Mouse (Mus musculus) hindbrain, embryonic 11.5 days (tissue): ENCODE measurements around the gene Limk1. TPM values are rescaled to one million over a fixed set of nuclear protein-coding genes. Genes with fewer than 3 reads are reported as not detected.

Source experiments
- ATAC-seq: fragments of 200-750 bp; cut with Nextera tagmentation; 2 replicates; pipeline ENCODE4 v1.8.0; 2017; ENCODE audit warnings: mild to moderate bottlenecking, moderate TSS enrichment, moderate library complexity; ENCODE audit not compliant: low FRiP score
- DNase-seq: peaks from one replicate; pipeline ENCODE4 v3.0.0-alpha.2; 2015; ENCODE audit warnings: low spot score
- H3K27ac ChIP-seq: fragments of 300-500 bp; sonication (generic); 2 replicates; pipeline ENCODE4 v1.5.1; 2014; ENCODE audit warnings: mild to moderate bottlenecking, low read depth, low read length
- H3K27me3 ChIP-seq: fragments of 300-500 bp; sonication (generic); 2 replicates; pipeline ENCODE4 v1.6.1; 2014; ENCODE audit warnings: mild to moderate bottlenecking, low read length, moderate library complexity, mixed read lengths; ENCODE audit not compliant: control insufficient read depth, insufficient read depth
- H3K36me3 ChIP-seq: fragments of 300-500 bp; sonication (generic); 2 replicates; pipeline ENCODE4 v1.6.1; 2014; ENCODE audit warnings: mild to moderate bottlenecking, low read length, moderate library complexity, mixed read lengths; ENCODE audit not compliant: control insufficient read depth, insufficient read depth
- H3K4me1 ChIP-seq: fragments of 300-500 bp; sonication (generic); replicated peaks from 2 replicates; pipeline ENCODE4 v1.6.1; 2014; ENCODE audit warnings: low read length, mixed read lengths; ENCODE audit not compliant: control insufficient read depth, insufficient read depth
- H3K4me2 ChIP-seq: fragments of 300-500 bp; sonication (generic); replicated peaks from 2 replicates; pipeline ENCODE4 v1.6.1; 2014; ENCODE audit warnings: mild to moderate bottlenecking, low read depth, low read length
- H3K4me3 ChIP-seq: fragments of 300-500 bp; sonication (generic); 2 replicates; pipeline ENCODE4 v1.5.1; 2014; ENCODE audit warnings: low read depth, low read length
- H3K9ac ChIP-seq: fragments of 300-500 bp; sonication (generic); 2 replicates; pipeline ENCODE4 v1.6.1; 2014; ENCODE audit warnings: low read depth, low read length
- H3K9me3 ChIP-seq: fragments of 300-500 bp; sonication (generic); 2 replicates; pipeline ENCODE4 v1.6.1; 2016; ENCODE audit warnings: low read length; ENCODE audit not compliant: control insufficient read depth
- WGBS: fragments of 180-500 bp; shearing (Covaris S2); extraction: QIAGEN DNeasy Blood & Tissue Kit; methylation state at CpG from one replicate; pipeline ENCODE4 v1.1.7; 2014; 5-methylcytosine and 5-hydroxymethylcytosine counted together
- polyA plus RNA-seq: library from polyadenylated mRNA; unstranded; fragments of >200 nt; fragmentation: Nextera tagmentation; extraction: Ambion mirVana; gene quantifications from 2 replicates; pipeline ENCODE4 v1.2.1, GENCODE M21; 2014

Gene Limk1
- polyA plus RNA-seq, 1 experiment from 2014 or later, result 14.7 TPM

GRCm38 (mm10) chr5:134711076-134711475, 22.7 kb upstream of the Limk1 start:
- no peak overlapping the region for H3K4me3 ChIP-seq
- H3K4me1 ChIP-seq, result no peaks in the 10 kb centered on the region
- no peak overlapping the region for H3K27ac ChIP-seq
- no peak overlapping the region for H3K4me2 ChIP-seq
- 74% methylated on average over 7 of the region's 7 CpGs for WGBS
- H3K9ac ChIP-seq, result no peak overlapping the region
- no peak for DNase-seq
- ATAC-seq, result no peak
- no peaks in the 10 kb centered on the region for H3K27me3 ChIP-seq
- no peaks in the 10 kb centered on the region for H3K9me3 ChIP-seq
- H3K36me3 ChIP-seq, result no peaks in the 10 kb centered on the region

- DNase-seq (no peak), ATAC-seq (no peak)
- Histone ChIP-seq H3K9ac (no peak overlapping the region), H3K9me3 (no peaks in the 10 kb centered on the region), H3K4me3 (no peak overlapping the region), H3K27ac (no peak overlapping the region), H3K27me3 (no peaks in the 10 kb centered on the region), H3K4me2 (no peak overlapping the region), H3K36me3 (no peaks in the 10 kb centered on the region), H3K4me1 (no peaks in the 10 kb centered on the region)
- WGBS, result 74% methylated on average over 6 of the region's 6 CpGs
These were observed 20.9 kb upstream of the Limk1 start for GRCm38 (mm10) chr5:134709275-134709674.

GRCm38 (mm10) chr5:134704157-134704556, 15.8 kb upstream of the Limk1 start:
- peak; percentile 56; the same call in 1 of the 2 replicates for ATAC-seq
- H3K4me1 ChIP-seq, result no peaks in the 10 kb centered on the region
- no peak overlapping the region for H3K27ac ChIP-seq
- no peaks in the 10 kb centered on the region for H3K9me3 ChIP-seq
- H3K4me2 ChIP-seq, result no peak overlapping the region
- peak; percentile 89 for DNase-seq
- H3K9ac ChIP-seq, result no peak overlapping the region
- H3K4me3 ChIP-seq, result no peak overlapping the region
- no peaks in the 10 kb centered on the region for H3K36me3 ChIP-seq
- no peaks in the 10 kb centered on the region for H3K27me3 ChIP-seq

GRCm38 (mm10) chr5:134695539-134695938, 7.1 kb upstream of the Limk1 start:
- no peak for ATAC-seq
- no peaks in the 10 kb centered on the region for H3K9me3 ChIP-seq
- H3K36me3 ChIP-seq, result no peaks in the 10 kb centered on the region
- DNase-seq, result no peak
- 71% methylated on average over 2 of the region's 2 CpGs for WGBS
- no peaks in the 10 kb centered on the region for H3K27me3 ChIP-seq
- H3K27ac ChIP-seq, result no peak overlapping the region
- no peaks in the 10 kb centered on the region for H3K4me1 ChIP-seq
- no peak overlapping the region for H3K4me3 ChIP-seq
- H3K9ac ChIP-seq, result no peak overlapping the region
- no peak overlapping the region for H3K4me2 ChIP-seq

GRCm38 (mm10) chr5:134695082-134695481, 6.7 kb upstream of the Limk1 start:
- no peak for DNase-seq
- H3K9ac ChIP-seq, result no peak overlapping the region
- no peak overlapping the region for H3K4me2 ChIP-seq
- H3K4me1 ChIP-seq, result no peaks in the 10 kb centered on the region
- no peaks in the 10 kb centered on the region for H3K36me3 ChIP-seq
- ATAC-seq, result no peak
- no peak overlapping the region for H3K27ac ChIP-seq
- H3K27me3 ChIP-seq, result no peaks in the 10 kb centered on the region
- WGBS, result 9% methylated on average over 2 of the region's 2 CpGs
- no peaks in the 10 kb centered on the region for H3K9me3 ChIP-seq
- no peak overlapping the region for H3K4me3 ChIP-seq

- no peak overlapping the region for H3K27ac ChIP-seq
- no peak overlapping the region for H3K4me2 ChIP-seq
- DNase-seq (no peak), ATAC-seq (no peak)
- H3K4me3 ChIP-seq, result no peak overlapping the region
- H3K4me1 ChIP-seq, result no peaks in the 10 kb centered on the region
- no peaks in the 10 kb centered on the region for H3K27me3 ChIP-seq
- H3K9ac ChIP-seq, result no peak overlapping the region
- no peaks in the 10 kb centered on the region for H3K36me3 ChIP-seq
- 93% methylated on average over 1 of the region's 1 CpGs for WGBS
- H3K9me3 ChIP-seq, result no peaks in the 10 kb centered on the region
These were observed 4.3 kb upstream of the Limk1 start for GRCm38 (mm10) chr5:134692704-134693103.

GRCm38 (mm10) chr5:134688718-134689284, 403 bp upstream of the Limk1 start:
- under 1% methylated on average over 38 of the region's 38 CpGs for WGBS
- Histone ChIP-seq H3K4me1 (0 out of 2 replicates have a peak, but pooled peaks cover 2% of the 10 kb centered on the region), H3K27ac (peak overlapping the region; percentile 61), H3K9me3 (no peaks in the 10 kb centered on the region), H3K36me3 (no peaks in the 10 kb centered on the region), H3K9ac (peak overlapping the region; percentile 31; the same call in 1 of the 2 replicates), H3K4me3 (peak overlapping the region; percentile 65), H3K27me3 (no peaks in the 10 kb centered on the region), H3K4me2 (peak overlapping the region; percentile 72)
- DNase-seq (peak; percentile 99), ATAC-seq (peak; percentile 96)

GRCm38 (mm10) chr5:134687187-134687586, 1.2 kb downstream of the Limk1 start:
- Histone ChIP-seq H3K4me2 (peak overlapping the region; percentile 72), H3K9ac (peak overlapping the region; percentile 73), H3K4me3 (peak overlapping the region; percentile 65), H3K27ac (no peak overlapping the region), H3K36me3 (no peaks in the 10 kb centered on the region), H3K27me3 (no peaks in the 10 kb centered on the region), H3K4me1 (0 out of 2 replicates have a peak, but pooled peaks cover 2% of the 10 kb centered on the region), H3K9me3 (no peaks in the 10 kb centered on the region)
- WGBS, result 80% methylated on average over 1 of the region's 1 CpGs
- ATAC-seq, result no peak
- DNase-seq, result no peak

GRCm38 (mm10) chr5:134686541-134686940, 1.9 kb downstream of the Limk1 start:
- H3K27ac ChIP-seq, result no peak overlapping the region
- H3K4me2 ChIP-seq, result no peak overlapping the region
- no peak for ATAC-seq
- H3K36me3 ChIP-seq, result no peaks in the 10 kb centered on the region
- no peak overlapping the region for H3K9ac ChIP-seq
- no peak overlapping the region for H3K4me3 ChIP-seq
- 0 out of 2 replicates have a peak, but pooled peaks cover 2% of the 10 kb centered on the region for H3K4me1 ChIP-seq
- no peaks in the 10 kb centered on the region for H3K27me3 ChIP-seq
- DNase-seq, result no peak
- no peaks in the 10 kb centered on the region for H3K9me3 ChIP-seq
- WGBS, result 91% methylated on average over 6 of the region's 6 CpGs
